Mouse (Mus musculus): ENCODE measurements at regions not wholly inside any gene's neighbourhood (a gene's known extent, or its start where the extent isn't known, plus 50 kb on each side); places are given as distances from the start of the nearest gene placed in this dataset.

GRCm38 (mm10) chr5:80484676-80485075 is 535.3 kb upstream of the Adgrl3 start:
- DNase-seq: no peak

- no peak for DNase-seq
Measured at GRCm38 (mm10) chr5:80488332-80488731, 531.6 kb upstream of the Adgrl3 start.

- DNase-seq: peak; percentile 72 to 75
Measured at GRCm38 (mm10) chr5:80508672-80509071, 511.3 kb upstream of the Adgrl3 start.

- DNase-seq: no peak
Measured at GRCm38 (mm10) chr5:80539997-80540396, 479.9 kb upstream of the Adgrl3 start.

- no peak for DNase-seq
Measured at GRCm38 (mm10) chr5:80551673-80552072, 468.3 kb upstream of the Adgrl3 start.

GRCm38 (mm10) chr5:80578741-80579140 is 441.2 kb upstream of the Adgrl3 start:
- no peak for DNase-seq

GRCm38 (mm10) chr5:80611571-80611970 is 408.4 kb upstream of the Adgrl3 start:
- DNase-seq: no peak

- DNase-seq: no peak
Measured at GRCm38 (mm10) chr5:80627225-80627624, 392.7 kb upstream of the Adgrl3 start.

- no peak for DNase-seq
Measured at GRCm38 (mm10) chr5:80659043-80659442, 360.9 kb upstream of the Adgrl3 start.

GRCm38 (mm10) chr5:80659530-80659929 is 360.4 kb upstream of the Adgrl3 start:
- no peak for DNase-seq

- no peak for DNase-seq
Measured at GRCm38 (mm10) chr5:80670258-80670947, 349.5 kb upstream of the Adgrl3 start.

- DNase-seq: no peak
Measured at GRCm38 (mm10) chr5:80683431-80683830, 336.5 kb upstream of the Adgrl3 start.

GRCm38 (mm10) chr5:80700848-80701247 is 319.1 kb upstream of the Adgrl3 start:
- no peak for DNase-seq

- DNase-seq: no peak
Measured at GRCm38 (mm10) chr5:80704732-80705131, 315.2 kb upstream of the Adgrl3 start.

GRCm38 (mm10) chr5:80706645-80707056 is 313.3 kb upstream of the Adgrl3 start:
- no peak for DNase-seq

Measured in kidney, postnatal 4 days (tissue).